Mouse (Mus musculus): ENCODE results near the gene Fasn.
"Not testable (repeated sequence)": the region's sequence is repeated elsewhere in the genome, so short reads cannot be mapped to it uniquely, and the experiment has no call there.

DNA sequence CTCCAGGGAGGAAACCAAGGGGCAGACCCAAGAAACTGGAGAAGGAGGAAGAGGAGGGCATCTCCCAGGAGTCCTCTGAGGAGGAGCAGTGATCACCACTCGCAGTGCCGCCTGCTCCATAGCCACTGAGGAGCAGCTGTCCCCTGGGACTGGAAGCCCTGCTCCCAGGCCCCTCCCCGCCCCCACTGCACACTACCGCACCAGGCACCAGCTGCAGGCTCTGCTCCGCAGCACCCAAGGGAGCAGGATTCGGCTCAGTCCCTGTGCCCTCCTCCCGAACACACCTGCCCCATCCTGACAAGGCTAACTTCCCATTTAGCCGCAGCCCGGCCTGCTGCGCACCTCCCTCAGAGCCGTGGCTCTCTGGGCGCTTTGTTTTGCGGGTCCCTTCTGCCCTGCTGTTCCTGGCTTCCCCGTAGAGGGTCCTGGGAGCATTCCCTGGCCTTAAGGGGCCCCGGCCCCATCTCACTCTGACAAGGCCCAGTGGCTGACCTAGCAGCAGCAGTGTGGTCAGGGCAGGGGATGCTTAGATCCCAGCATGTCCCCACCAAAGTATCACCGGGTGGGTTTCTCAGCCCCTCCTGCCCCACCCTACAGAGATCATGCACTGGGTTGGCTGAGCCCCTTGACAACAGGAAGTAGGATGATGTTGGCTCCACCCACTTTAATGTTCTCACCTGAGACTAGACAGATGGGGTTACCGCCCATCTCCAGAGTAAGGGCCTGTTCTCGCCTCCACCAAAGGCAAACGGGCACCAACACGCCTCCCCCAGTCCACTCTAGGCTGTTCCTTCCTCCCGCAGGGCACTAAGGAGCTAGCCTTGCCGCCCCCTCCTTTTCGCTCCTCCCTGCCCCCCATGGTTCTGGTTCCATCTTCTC is 61.0 kb downstream of the Fasn start:
- TF ChIP-seq POLR2A, CTCF (IDR thresholded peaks at IDR 0.05; ENCODE audit: extremely low read depth, insufficient read depth, low read length): not testable (repeated sequence)

Data from cortical plate, adult 2 months (tissue).